Mouse (Mus musculus) adrenal gland, postnatal 4 days (tissue): ENCODE measurements around the gene Pdcl3. TPM values are rescaled to one million over a fixed set of nuclear protein-coding genes. Genes with fewer than 3 reads are reported as not detected.
"Not testable (repeated sequence)": the region's sequence is repeated elsewhere in the genome, so short reads cannot be mapped to it uniquely, and the experiment has no call there.

Experiments
- DNase-seq, 2 experiments: peaks; one replicate each; pipeline ENCODE4 v3.0.0; 2021 to 2022; ENCODE audit warnings: low spot score in 2 of 2, mixed read lengths in 2 of 2
- total RNA-seq, 2 experiments: library from RNA; stranded (reverse); gene quantifications; 2 replicates each; pipeline ENCODE4 v1.2.3; 2021

Pdcl3 gene
- total RNA-seq, 2 experiments from 2014 or later = 73.4 to 79.3 TPM

GRCm38 (mm10) chr1:39015529-39015928, 30.1 kb downstream of the Pdcl3 start:
- no peak for DNase-seq

DNA sequence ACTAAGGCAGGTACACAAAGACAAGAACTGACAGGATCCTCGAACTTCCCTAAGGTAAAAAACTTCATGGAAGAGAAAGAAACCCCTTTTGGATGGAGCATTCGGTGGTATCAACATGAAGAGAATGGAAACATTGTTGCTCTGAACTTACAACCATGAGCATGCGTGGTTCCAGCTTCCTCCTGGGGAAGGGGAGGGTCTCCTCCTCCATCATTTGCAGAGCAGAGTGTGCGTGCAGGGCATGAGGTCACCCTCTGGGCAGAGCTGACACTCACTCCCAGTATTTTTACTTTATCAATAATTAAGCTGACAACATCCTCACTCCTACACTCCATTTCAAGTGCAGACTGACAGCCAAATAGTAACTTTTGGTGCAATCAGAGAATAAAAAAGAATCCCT, 32.5 kb downstream of the Pdcl3 start:
- DNase-seq = no peak

- DNase-seq = no peak
Measured at GRCm38 (mm10) chr1:39025142-39025541, 39.7 kb downstream of the Pdcl3 start.

DNA sequence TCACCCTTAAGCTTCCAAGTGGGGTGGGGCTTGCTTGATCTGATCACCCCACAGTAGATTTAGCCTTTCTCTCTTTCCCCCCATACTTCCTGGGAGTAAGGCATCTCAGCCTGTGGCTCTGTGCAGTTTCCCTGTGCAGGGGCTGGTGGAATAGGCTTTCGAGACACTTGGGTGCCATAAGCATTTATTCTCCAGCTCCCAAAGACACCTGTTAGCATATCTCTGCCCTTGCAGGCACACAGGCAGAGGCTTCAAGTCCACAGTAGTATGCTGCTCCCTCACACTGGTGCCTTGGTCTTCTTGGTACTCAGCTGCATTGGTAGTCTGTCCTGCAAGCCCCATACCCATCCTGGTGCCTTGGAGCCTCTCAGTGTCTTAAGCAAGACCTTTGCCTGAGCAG, 40.4 kb downstream of the Pdcl3 start:
- DNase-seq = no peak

DNA sequence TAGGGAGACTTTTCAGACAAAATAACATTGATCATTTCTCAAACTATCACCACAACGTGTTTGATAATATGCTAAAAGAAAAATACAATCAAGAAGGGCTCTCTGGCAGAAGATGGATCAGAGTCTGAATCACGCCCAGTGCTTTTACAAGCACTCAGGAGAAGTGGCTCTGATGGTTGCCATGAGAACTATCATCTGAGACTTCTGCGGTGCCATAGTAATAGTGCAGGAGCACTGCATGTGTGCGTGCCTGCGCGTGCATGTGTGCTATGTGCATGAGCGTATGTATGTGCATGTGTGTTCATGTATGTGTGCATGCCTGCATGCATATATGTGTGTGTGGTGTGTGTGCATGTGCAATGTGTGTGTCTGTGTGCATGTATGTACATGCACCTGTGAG, 43.8 kb downstream of the Pdcl3 start:
- no peak for DNase-seq

- DNase-seq = no peak
Measured at GRCm38 (mm10) chr1:39030108-39030507, 44.7 kb downstream of the Pdcl3 start.

DNA sequence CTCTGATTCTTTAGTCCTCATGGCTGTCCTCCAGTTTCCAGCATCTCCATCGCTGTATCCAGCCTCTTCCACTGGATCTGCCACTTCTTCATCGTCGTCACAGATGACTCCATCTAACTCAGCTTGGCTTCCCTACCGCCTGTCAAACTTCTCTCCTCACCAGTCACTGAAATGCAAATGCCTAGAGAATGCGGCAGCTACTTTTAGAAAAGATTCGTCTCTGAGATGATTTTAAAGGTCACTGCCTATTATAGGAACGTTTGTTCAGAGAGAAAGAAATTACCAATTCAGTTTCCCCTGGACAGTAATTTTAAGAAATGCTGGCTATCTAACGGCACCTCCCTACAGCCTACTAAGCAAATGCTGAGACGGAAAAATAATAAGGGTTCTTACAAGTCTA, 50.4 kb downstream of the Pdcl3 start:
- DNase-seq = no peak

- no peak for DNase-seq
Measured at GRCm38 (mm10) chr1:39042188-39042587, 56.8 kb downstream of the Pdcl3 start.

GRCm38 (mm10) chr1:39044442-39044841, 59.0 kb downstream of the Pdcl3 start:
- DNase-seq = not testable (repeated sequence)

DNA sequence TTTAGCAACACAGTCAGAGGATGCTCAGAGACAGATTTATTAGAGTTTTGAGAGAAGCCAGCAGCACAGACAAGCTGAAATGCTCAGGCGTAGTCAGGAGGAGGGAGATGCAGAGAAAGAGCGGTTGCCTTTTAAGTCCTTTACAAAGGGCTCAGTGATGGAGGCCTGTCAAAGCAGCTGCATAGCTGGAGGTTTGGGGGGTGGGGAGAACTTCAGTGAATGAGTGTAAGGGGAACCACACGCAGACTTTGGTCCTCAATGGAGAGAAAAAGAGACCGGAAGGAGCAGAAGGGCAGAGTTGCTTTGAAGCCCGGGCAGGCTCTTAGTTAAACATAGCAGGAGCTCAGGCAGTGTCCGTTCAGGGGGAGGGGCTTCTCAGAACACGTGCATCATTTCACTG, 61.3 kb downstream of the Pdcl3 start:
- no peak for DNase-seq

Other genes with a start within 250 kb of the Pdcl3 start
- 10 to 100 TPM in 1 of 2 experiments, 1 to 10 TPM in 1; 8.7 to 10.6 TPM for gene Lonrf2, start 148.9 kb upstream of the Pdcl3 start, total RNA-seq
- 1 to 10 TPM; 3.8 to 5.3 TPM for gene Chst10, start 87.4 kb upstream of the Pdcl3 start, total RNA-seq
- gene Nms, start 46.5 kb upstream of the Pdcl3 start, total RNA-seq = not detected
- gene Npas2, start 208.1 kb downstream of the Pdcl3 start, total RNA-seq = 1 to 10 TPM; 8.0 to 9.5 TPM